Mouse (Mus musculus) yolk sac, embryonic 10.5 days (tissue): ENCODE data around the gene Mff.

Experiments used
- DNase-seq: peaks from one replicate; pipeline ENCODE4 v3.0.0-alpha.2; 2017; ENCODE audit warnings: low spot score

Gene Mff

DNA sequence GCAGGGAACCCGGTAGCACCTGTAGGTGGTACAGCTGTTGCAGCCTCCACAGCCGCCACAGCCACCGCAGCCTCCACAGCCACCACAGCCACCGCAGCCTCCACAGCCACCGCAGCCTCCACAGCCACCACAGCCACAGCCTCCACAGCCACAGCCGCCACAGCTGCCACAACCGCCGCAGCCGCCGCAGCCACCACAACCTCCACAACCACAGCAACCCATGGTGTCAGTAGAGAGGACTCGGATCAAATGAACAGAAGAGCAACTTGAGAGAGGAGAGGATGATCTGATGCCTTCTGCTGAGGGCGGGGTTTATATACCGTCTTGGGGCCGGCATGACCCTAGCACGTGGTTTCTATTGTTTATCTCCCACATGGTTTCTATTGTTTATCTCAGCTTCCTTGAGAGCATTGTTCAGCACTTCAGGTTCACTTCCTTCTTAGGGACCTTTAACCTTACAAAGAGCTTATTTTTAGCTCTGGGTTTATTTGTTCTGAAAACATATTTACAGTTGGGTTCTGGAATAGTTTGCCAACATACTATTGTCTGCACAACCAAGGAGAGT, 46.4 kb downstream of the Mff start, which contains the start of gene Gm47791:
Gm47791 (minus strand) TSS at position 222 of the 565 bp plus-strand sequence.
- no peak for DNase-seq

DNA sequence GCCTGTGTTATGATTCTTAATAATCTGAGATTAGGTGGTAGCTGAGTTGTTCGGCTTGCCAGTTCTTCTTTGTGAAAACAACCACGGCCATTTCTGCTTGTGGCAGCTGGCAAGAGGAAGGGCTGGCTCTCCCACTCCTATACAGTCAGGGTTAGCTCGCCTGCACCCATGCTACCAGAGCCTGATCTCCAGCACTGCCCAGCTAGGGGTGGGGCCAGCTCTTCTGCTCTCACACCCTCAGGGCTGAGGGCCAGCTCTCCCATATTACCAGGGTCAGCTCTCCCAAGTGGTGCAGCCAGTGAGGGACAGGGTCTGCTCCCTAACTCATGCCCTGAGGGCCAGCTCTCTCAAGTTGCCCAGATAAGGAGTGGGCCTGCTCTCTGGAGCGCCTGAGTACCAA, 47.7 kb downstream of the Mff start:
- no peak for DNase-seq

DNA sequence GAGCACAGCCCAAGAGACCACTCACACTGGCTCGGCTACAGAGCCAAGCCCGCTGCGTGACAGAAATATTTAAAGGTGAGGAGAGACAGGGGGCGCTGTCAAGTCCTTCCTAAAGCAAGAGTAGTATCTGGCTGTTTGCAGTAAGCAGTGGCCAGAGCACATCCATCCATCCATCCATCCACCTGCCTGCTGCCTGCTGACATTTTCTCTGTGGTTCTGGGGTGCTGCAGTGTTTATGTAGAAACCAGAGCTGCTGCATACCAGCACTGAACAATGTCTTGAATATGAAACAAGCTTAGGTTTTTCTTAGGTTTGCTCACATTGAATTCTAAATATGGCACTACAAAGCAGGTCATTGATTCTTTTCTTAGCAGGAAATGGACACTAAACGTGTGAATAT, 48.5 kb downstream of the Mff start:
- no peak for DNase-seq

DNA sequence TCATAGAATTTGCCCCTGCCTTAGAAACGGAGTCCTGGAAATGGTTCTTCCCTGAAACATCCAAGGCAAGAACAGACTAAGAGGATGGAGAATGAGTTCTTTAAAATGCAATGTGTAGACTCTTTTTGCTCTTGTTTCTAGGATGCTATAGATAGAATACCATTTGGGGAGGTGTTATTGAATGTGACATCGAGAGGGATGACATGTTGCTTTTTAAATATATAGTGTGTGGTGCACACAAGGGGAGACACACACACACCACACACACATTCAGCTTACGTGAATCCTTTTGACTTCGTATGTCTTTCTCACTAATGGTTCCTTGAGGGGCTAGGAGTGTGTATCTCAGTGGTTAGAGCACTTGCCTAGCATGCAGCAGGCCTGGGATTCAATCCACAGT, 50.6 kb downstream of the Mff start:
- no peak for DNase-seq

DNA sequence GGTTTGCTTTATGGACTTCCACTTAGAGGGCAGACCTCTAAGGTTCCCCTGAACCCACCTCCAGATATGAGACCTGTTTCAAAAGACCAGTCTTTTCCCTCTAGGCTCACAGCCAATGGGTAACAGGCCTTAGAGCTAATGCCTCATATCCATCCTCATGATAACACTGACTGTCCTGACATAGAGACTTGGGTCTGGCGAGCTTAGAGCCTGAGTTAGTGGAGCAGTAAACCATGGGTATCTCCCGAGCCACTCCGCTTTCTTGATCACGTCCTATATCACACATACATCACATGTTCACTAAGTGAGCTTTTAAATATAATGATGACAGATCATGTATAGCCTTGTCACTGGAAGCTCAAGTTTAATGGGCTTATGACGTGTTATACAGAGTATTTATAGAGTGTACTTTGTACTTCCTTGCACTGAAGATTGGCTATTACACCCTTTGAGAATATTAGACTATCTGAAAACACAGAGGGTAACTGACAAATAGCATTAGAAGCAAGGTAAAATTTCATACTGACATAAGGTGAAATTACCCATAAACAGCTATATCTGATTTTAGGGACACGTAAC, 54.8 kb downstream of the Mff start:
- no peak for DNase-seq

DNA sequence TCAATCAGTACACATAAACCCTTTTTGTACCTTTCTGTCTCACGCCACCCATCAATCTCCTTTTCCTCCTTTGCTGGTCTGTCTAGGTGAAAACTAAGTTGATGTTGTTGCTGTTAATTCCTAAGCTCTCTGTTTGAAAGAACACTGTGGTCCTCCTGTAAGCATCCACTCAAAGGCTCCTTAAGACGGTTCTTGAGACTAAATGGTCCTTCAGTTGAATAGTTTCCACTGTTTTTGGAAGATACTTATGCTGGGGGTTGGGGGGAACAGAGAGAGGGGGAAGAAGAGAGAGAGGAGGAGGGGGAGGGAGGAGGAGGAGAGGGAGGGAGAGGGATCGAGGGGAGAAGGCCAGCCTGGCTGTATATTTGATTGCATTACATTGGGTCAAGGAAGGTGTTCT, 58.9 kb downstream of the Mff start:
- DNase-seq = no peak

DNA sequence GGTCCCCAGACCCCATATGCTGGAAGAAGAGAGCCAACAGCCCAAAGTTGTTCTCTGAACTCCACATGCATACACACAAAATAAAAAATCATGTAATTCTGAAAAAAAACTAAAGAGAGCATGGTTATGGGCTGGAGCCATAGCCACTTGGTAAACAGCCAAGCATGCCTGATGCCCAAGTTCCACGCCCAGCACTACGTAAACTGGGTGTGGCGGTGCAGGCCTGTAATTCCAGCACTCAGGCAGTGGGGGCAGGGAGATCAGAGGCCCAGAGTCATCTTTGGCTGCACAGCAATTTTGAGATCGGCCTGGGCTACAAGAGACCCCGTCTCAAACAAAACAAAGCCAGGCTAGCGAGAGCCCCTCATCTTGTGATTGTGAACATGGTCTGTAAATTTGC, 60.9 kb downstream of the Mff start:
- DNase-seq = no peak

DNA sequence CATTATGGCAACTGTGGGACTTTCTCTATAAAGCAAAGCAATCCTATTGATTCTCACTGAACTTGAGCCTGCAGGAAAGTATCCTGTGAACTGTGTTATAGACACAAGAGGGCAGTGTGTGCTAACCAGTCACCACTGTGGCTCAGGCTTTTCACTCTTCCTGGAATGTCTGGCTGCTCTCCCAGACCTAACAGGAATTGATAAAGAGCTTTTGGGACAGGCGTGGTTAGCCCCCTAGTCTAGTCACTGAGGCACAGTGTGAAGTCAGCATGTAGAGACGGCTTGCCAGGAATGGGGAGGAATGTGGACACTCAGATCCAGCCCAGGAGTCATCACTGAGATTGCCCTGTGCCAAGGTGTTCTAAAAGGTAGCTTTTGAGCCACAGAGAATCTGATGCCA, 62.7 kb downstream of the Mff start:
- peak; percentile 36 for DNase-seq

DNA sequence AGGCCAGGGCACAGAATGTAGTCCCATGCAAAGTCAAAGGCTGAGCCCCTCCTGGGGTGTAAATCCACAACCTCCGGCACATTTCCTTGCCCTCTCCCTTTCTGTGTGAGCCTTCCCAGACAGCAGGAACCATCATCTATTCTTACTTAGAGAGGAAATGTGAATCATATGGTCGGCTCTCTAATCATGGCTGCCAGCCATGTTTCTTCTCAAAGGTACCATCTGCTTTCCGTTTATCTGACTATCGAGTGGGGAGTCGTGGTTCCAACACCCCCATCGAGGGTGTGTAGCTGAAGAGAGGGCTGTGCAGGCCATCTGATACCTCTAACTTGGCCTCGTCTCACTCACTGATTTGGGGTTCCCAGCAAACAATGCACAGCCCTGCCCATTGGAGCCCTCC, 63.4 kb downstream of the Mff start:
- no peak for DNase-seq

DNA sequence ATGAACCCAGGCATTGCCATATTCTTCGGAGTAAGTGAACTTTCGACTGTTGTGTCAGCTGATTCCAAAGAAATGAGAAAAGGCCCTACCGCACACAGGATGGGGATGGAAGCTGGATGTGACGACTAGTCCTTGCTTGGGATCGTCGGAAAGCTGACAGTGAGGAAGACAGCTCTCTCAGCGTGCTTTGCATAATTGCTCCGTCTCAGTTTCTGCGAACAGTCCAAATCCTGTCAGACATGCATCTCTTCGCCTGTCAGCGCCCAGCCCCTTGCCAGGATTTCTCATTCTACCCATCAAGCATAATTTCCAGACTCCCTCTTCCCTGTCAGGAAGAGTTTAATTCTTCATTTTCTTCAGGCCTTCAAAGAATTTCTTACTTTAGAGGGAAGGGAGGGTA, 66.4 kb downstream of the Mff start:
- DNase-seq = no peak

DNA sequence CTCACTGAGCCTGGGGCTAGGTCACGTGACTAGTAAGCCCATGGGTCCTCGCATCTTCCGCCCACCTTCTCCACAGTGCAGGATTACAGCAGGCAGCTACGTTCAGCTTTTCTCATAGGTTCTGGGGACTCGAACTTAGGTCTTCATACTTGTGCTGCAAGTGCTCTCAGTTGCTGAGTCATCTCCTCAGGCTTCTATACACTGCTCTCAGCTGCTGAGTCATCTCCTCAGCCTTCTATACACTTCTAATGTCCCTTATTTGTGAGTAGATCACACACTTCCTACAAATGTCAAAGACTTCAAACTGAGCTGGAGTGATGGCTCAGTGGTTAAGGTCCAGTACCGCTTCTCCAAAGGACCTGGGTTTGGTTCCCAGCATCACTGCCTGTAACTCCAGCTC, 67.5 kb downstream of the Mff start:
- DNase-seq = no peak

DNA sequence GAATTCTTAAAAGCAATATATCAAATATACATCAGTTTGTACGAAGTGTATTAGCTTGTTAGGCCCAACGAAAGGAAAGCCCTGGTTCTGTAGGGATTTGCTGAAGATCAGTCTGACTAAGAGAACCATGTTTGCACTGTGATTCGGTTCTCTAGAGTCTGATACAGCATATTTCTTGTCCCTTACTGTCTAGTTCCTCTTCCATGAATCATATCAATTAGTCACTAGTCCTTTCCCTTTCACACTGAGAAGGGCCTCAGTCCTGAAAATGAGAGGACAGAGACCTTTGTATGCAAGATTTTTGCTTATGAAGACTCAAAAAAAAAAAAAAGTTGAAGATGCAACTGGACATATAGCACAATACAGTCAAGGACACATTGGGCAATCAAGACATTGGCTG, 68.4 kb downstream of the Mff start:
- DNase-seq = no peak

DNA sequence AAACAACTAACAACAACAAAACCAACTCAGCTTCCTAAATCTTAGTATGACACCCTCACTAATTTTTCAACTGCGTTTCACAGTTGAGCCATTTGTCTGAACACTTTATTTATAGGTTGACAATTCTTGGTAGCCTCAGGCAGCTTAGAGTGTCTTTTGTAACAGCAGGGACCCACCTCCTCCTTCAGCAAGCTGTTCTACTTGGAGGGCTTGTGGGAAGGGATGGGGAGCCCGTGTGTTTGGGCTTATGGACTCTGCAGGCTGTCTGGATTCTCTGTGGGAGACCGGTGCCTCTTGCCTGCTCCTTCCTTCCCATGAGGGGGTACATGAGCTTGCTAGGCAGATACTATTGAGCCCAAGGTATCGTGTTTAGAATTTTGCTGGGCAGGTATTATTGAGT, 69.3 kb downstream of the Mff start:
- DNase-seq = no peak

DNA sequence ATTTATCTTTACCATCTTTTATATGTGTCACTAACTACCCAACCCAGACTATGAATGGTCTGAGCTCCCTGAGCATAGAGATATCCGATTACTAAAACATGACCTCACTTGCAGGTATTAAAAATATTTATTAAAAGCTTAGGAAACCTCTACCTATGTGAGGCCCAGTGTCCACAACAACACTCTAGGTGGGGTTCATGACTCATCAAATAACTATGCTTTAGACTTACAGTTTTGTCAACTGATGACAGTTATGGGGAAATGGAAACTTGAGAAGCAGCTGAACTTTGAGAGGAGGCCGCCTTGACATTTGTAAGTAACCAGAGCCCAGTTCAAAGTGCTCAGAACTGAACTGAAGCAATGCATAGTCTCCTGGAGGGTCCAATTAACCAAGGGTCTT, 70.5 kb downstream of the Mff start:
- DNase-seq = no peak

DNA sequence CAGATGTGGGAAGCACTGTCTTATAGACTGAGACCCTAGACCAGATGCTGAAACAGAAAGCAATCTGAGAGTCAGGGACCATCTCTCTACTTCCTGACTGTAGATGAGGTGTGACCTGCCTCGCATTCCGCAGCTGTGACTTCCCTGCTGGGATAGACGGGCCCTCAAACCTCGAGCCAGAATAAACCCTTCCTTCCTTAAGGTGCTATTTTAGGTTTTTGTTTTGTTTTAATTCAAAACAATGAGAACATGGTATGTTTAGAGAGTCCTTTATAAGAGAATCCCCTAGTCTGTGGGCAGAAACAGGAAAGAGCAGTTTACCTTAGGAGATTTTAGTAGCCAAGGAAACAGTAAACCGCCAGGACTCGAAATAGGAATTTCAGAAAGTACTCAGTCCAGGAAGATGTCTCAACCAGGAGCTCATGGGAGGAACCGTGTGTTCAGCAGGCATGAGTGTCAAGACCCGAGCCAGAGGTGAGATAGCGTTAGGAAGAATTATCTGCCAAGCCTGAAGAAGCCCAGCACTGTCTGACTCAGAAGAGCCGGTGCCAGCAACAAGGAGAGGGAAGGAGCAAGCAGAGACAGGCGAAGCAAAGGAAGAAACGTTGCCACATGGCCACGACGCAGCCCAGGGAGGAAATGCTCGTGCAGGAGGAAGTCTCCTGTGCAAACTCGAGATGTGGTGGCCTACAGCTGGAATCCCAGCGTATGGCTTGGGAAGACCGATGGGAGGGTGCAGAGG, 71.2 kb downstream of the Mff start:
- DNase-seq = no peak

DNA sequence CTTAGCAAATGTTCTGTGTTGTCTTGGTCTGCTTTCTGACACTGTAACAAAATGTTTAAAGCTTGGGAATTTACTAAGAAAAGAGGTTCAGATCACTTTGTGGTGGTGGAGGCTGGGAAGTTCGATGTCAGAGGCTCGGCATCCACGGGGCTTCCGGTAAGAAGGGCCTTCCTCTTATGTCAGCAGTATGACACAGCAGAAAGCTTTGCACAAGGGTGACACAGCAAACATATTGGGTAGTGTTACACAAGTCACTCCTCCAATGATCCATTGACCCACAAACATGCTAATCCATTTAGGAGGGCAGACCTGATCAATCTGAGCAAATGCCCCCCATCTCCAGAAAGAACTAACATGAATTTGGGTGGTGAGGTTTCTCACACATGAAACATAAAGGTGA, 72.4 kb downstream of the Mff start:
- DNase-seq = no peak

DNA sequence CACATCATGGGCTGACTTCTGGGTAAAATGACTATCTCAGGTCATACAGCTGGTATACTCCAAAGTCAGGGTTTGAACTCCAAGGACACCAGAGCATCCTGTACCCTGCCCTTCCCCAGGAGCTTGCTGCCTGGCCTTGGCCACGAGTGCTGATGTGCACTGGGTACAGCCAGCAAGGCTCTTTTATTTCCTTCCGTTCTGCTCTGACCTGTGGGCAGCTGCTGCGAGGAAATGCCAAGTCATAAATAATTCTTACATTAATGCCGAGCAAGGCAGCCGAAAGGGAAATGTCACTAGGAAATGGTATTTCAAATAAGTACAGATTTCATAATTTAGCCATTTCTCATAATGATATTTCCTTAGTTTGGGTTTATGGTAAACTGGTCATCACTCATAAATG, 73.6 kb downstream of the Mff start:
- no peak for DNase-seq

DNA sequence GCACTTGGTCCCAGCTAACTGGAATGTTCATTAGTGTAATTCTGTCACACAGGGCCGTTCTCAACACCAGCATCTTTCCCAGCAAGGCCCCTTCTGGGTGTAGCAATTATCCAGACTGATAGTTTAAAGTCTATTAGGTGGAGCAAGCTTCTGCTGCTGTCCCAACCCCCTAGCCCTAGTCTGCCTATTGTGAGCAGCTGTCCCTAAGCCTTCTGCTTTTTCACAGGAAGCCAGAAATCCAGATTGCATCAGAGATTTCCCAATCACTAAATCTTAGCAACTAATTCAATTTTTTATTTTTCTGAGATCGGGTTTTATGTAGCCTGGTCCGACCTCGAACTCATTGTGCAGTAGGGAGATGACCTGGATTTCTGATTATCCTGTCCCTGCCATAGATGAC, 74.2 kb downstream of the Mff start:
- DNase-seq = no peak

DNA sequence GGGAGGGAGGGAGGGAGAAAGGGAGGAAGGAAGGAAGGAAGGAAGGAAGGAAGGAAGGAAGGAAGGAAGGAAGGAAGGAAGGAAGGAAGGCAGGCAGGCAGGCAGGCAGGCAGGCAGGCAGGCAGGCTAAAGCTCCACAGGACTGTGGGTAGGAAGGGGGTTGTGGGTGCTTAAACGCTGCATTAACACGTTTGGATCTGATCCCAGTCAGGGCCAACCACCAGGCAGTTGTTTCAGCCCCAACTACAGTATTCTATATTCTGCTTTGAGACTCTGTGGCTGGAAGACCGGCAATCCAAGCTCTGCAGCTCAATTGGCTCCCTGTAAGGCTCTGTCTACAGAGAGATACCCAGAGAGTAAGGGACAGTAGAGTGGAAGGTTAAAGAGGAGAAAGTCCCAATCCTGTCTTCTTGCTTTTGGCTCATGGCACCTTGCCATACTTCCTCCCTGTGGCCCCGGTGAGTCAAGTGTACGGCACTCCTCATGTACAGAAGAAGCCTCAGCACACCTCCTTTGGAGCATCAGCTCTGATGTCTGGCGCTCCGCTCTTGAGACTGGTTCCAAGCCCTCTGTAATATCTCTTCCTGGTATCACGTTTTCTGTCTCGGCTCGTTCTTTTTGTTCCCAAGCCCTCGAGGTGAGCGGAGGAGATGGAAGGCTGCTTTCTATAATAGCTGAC, 76.6 kb downstream of the Mff start:
- no peak for DNase-seq
